ENCODE assay signal across 22 mouse cellular contexts in genomic region chr3:132100746-132101145, GRCm38 (mm10). TPM values are rescaled to one million over a fixed set of nuclear protein-coding genes. Genes with fewer than 3 reads are reported as not detected.
"Had no signal": no experiment of that assay in that cellular context is flagged by ENCODE, and none has a peak within 500 bp of the region (broad histone marks: within the 10 kb centered on the region; RNA-seq: fewer than 3 reads in every experiment).

No protein-coding gene starts in this region.

- ATAC-seq: liver, postnatal 0 days; midbrain, embryonic 13.5 days; midbrain, embryonic 16.5 days had no signal

- H3K4me3 ChIP-seq: limb, embryonic 12.5 days; limb, embryonic 15.5 days; megakaryocyte, embryonic 14.5 days; midbrain, embryonic 10.5 days; midbrain, embryonic 13.5 days; myocyte; neural tube, embryonic 13.5 days had no signal

- H3K27me3 ChIP-seq: limb, embryonic 12.5 days; limb, embryonic 15.5 days; megakaryocyte, embryonic 14.5 days; midbrain, embryonic 13.5 days; neural tube, embryonic 13.5 days had no signal

- H3K27ac ChIP-seq: limb, embryonic 12.5 days; limb, embryonic 15.5 days; liver, embryonic 14.5 days; midbrain, embryonic 10.5 days; midbrain, embryonic 13.5 days; neural tube, embryonic 13.5 days had no signal

- H3K36me3 ChIP-seq: limb, embryonic 12.5 days; limb, embryonic 15.5 days; midbrain, embryonic 10.5 days; midbrain, embryonic 13.5 days; neural tube, embryonic 13.5 days had no signal

- H3K4me1 ChIP-seq: limb, embryonic 12.5 days; megakaryocyte, embryonic 14.5 days; midbrain, embryonic 13.5 days; neural tube, embryonic 13.5 days had no signal

- H3K9ac ChIP-seq: limb, embryonic 12.5 days; limb, embryonic 15.5 days; liver, embryonic 14.5 days; liver, postnatal 0 days; lung, embryonic 14.5 days; midbrain, embryonic 13.5 days; neural tube, embryonic 13.5 days had no signal

- DNase-seq: kidney, postnatal 10 days; kidney, postnatal 4 days; left cerebral cortex, postnatal 4 days; liver, postnatal 0 days; lung, embryonic 14.5 days; lung, postnatal 10 days; lung, postnatal 36 days; retina, postnatal 1 day; right cerebral cortex, postnatal 25 days; thymus, adult 18-20 months; thymus, postnatal 36 days had no signal

- H3K9me3 ChIP-seq: limb, embryonic 15.5 days; midbrain, embryonic 10.5 days; midbrain, embryonic 13.5 days; neural tube, embryonic 13.5 days had no signal

- H3K4me2 ChIP-seq: limb, embryonic 12.5 days; limb, embryonic 15.5 days; liver, embryonic 11.5 days; lung, embryonic 14.5 days; midbrain, embryonic 13.5 days; neural tube, embryonic 13.5 days had no signal

RNA-seq across cellular contexts. Expression of gene Dkk2, which starts 15.7 kb away (rescaled TPM):
- total RNA-seq: monocyte, adult 5-6 weeks had no signal
